Mouse (Mus musculus) hindbrain, embryonic 10.5 days (tissue): Measurements from ENCODE around the gene Wfikkn1. TPM values are rescaled to one million over a fixed set of nuclear protein-coding genes. Genes with fewer than 3 reads are reported as not detected.
"Not testable (repeated sequence)": the region's sequence is repeated elsewhere in the genome, so short reads cannot be mapped to it uniquely, and the experiment has no call there.

Source experiments
- DNase-seq: peaks from one replicate; pipeline ENCODE4 v3.0.0-alpha.2; 2017; ENCODE audit warnings: low spot score
- H3K27ac ChIP-seq: fragments of 300-500 bp; sonication (generic); 2 replicates; pipeline ENCODE4 v1.5.1; 2016; ENCODE audit warnings: mild to moderate bottlenecking, moderate library complexity
- H3K27me3 ChIP-seq: fragments of 300-500 bp; sonication (generic); 2 replicates; pipeline ENCODE4 v1.6.1; 2016; ENCODE audit warnings: mild to moderate bottlenecking; ENCODE audit not compliant: poor library complexity, insufficient read depth, severe bottlenecking
- H3K36me3 ChIP-seq: fragments of 300-500 bp; sonication (generic); 2 replicates; pipeline ENCODE4 v1.6.1; 2016; ENCODE audit warnings: mild to moderate bottlenecking, moderate library complexity
- H3K4me1 ChIP-seq: fragments of 300-500 bp; sonication (generic); replicated peaks from 2 replicates; pipeline ENCODE4 v1.6.1; 2016; ENCODE audit warnings: mild to moderate bottlenecking
- H3K4me3 ChIP-seq: fragments of 300-500 bp; sonication (generic); 2 replicates; pipeline ENCODE4 v1.5.1; 2016; ENCODE audit warnings: mild to moderate bottlenecking, moderate library complexity
- H3K9me3 ChIP-seq: fragments of 300-500 bp; sonication (generic); 2 replicates; pipeline ENCODE4 v1.6.1; 2016; ENCODE audit warnings: mild to moderate bottlenecking, moderate library complexity
- WGBS: fragments of 180-500 bp; shearing (Covaris S2); methylation state at CpG from one replicate; pipeline ENCODE4 v1.1.7; 2016; 5-methylcytosine and 5-hydroxymethylcytosine counted together
- polyA plus RNA-seq: library from polyadenylated mRNA; unstranded; fragments of >200 nt; fragmentation: Nextera tagmentation; extraction: Ambion mirVana; gene quantifications from 2 replicates; pipeline ENCODE4 v1.2.1, GENCODE M21; 2016

Wfikkn1 gene
- polyA plus RNA-seq, 1 experiment from 2014 or later = 5.8 TPM

GRCm38 (mm10) chr17:25873405-25874147, 7.1 kb downstream of the Wfikkn1 start:
- Histone ChIP-seq H3K9me3 (no peaks in the 10 kb centered on the region), H3K36me3 (peaks cover 19% of the 10 kb centered on the region), H3K4me1 (peaks cover 56% of the 10 kb centered on the region), H3K27ac (peak overlapping the region; percentile 92; the same call in 1 of the 2 replicates), H3K27me3 (no peaks in the 10 kb centered on the region), H3K4me3 (peak overlapping the region; percentile 73)
- 75% methylated on average over 11 of the region's 11 CpGs for WGBS
- no peak for DNase-seq

- Histone ChIP-seq H3K9me3 (no peaks in the 10 kb centered on the region), H3K27ac (no peak overlapping the region), H3K27me3 (no peaks in the 10 kb centered on the region), H3K4me3 (no peak overlapping the region), H3K4me1 (peaks cover 56% of the 10 kb centered on the region), H3K36me3 (peaks cover 10% of the 10 kb centered on the region)
- DNase-seq = no peak
- 78% methylated on average over 3 of the region's 3 CpGs for WGBS
Measured at GRCm38 (mm10) chr17:25872676-25873075, 8.0 kb downstream of the Wfikkn1 start.

GRCm38 (mm10) chr17:25871566-25871965, 9.1 kb downstream of the Wfikkn1 start:
- H3K4me3 ChIP-seq, H3K27ac ChIP-seq, H3K27me3 ChIP-seq, H3K36me3 ChIP-seq, DNase-seq, H3K9me3 ChIP-seq: not testable (repeated sequence)
- peaks cover 56% of the 10 kb centered on the region for H3K4me1 ChIP-seq

- WGBS = 84% methylated on average over 2 of the region's 2 CpGs
Measured at GRCm38 (mm10) chr17:25869954-25870353, 10.7 kb downstream of the Wfikkn1 start.

GRCm38 (mm10) chr17:25869498-25869897, 11.2 kb downstream of the Wfikkn1 start:
- Histone ChIP-seq H3K27ac (no peak overlapping the region), H3K36me3 (no peaks in the 10 kb centered on the region), H3K27me3 (0 out of 2 replicates have a peak, but pooled peaks cover 2% of the 10 kb centered on the region), H3K9me3 (no peaks in the 10 kb centered on the region), H3K4me1 (peaks cover 44% of the 10 kb centered on the region), H3K4me3 (no peak overlapping the region)
- DNase-seq = no peak
- WGBS = 91% methylated on average over 8 of the region's 8 CpGs

More at GRCm38 (mm10) chr17:25869954-25870353, 10.7 kb downstream of the Wfikkn1 start:
- Histone ChIP-seq H3K27me3 (0 out of 2 replicates have a peak, but pooled peaks cover 2% of the 10 kb centered on the region), H3K9me3 (no peaks in the 10 kb centered on the region), H3K4me3 (no peak overlapping the region), H3K4me1 (peaks cover 45% of the 10 kb centered on the region), H3K27ac (no peak overlapping the region), H3K36me3 (no peaks in the 10 kb centered on the region)
- DNase-seq = no peak

GRCm38 (mm10) chr17:25868601-25869191, 12.0 kb downstream of the Wfikkn1 start, which contains the start of gene Mcrip2:
TSS of gene Mcrip2 (minus strand) at chr17:25868764.
- H3K27ac ChIP-seq = peak within 1 kb of the TSS; percentile 85
- DNase-seq = peak; percentile 80
- WGBS = under 1% methylated on average over 24 of the region's 24 CpGs

GRCm38 (mm10) chr17:25867836-25868600, 12.6 kb downstream of the Wfikkn1 start:
- Histone ChIP-seq H3K36me3 (no peaks in the 10 kb centered on the region), H3K4me3 (peak overlapping the region; percentile 90), H3K9me3 (no peaks in the 10 kb centered on the region), H3K27me3 (0 out of 2 replicates have a peak, but pooled peaks cover 2% of the 10 kb centered on the region), H3K27ac (peak overlapping the region; percentile 85), H3K4me1 (peaks cover 32% of the 10 kb centered on the region)
- WGBS = 1% methylated on average over 42 of the region's 42 CpGs
- DNase-seq = peak; percentile 66

More at GRCm38 (mm10) chr17:25868601-25869191, 12.0 kb downstream of the Wfikkn1 start, which contains the start of gene Mcrip2:
- no peaks in the 10 kb centered on the region for H3K9me3 ChIP-seq
- no peaks in the 10 kb centered on the region for H3K36me3 ChIP-seq
- H3K4me3 ChIP-seq = peak within 1 kb of the TSS; percentile 90
- H3K27me3 ChIP-seq = 0 out of 2 replicates have a peak, but pooled peaks cover 2% of the 10 kb centered on the region
- H3K4me1 ChIP-seq = peaks cover 36% of the 10 kb centered on the region

- Histone ChIP-seq H3K4me1 (peaks cover 29% of the 10 kb centered on the region), H3K27ac (peak overlapping the region; percentile 85; the same call in 1 of the 2 replicates), H3K36me3 (no peaks in the 10 kb centered on the region), H3K27me3 (0 out of 2 replicates have a peak, but pooled peaks cover 2% of the 10 kb centered on the region), H3K4me3 (peak overlapping the region; percentile 90), H3K9me3 (no peaks in the 10 kb centered on the region)
- no peak for DNase-seq
- WGBS = 17% methylated on average over 7 of the region's 7 CpGs
Measured at GRCm38 (mm10) chr17:25867509-25867835, 13.2 kb downstream of the Wfikkn1 start.

- H3K36me3 ChIP-seq = no peaks in the 10 kb centered on the region
- H3K27me3 ChIP-seq = 0 out of 2 replicates have a peak, but pooled peaks cover 2% of the 10 kb centered on the region
- peaks cover 41% of the 10 kb centered on the region for H3K4me1 ChIP-seq
- H3K27ac ChIP-seq = no peak overlapping the region
- H3K9me3 ChIP-seq = no peaks in the 10 kb centered on the region
- H3K4me3 ChIP-seq = no peak overlapping the region; the same call in 1 of the 2 replicates
- 93% methylated on average over 3 of the region's 3 CpGs for WGBS
- DNase-seq = no peak
Measured at GRCm38 (mm10) chr17:25866172-25866571, 14.5 kb downstream of the Wfikkn1 start.

GRCm38 (mm10) chr17:25865288-25865687, 15.4 kb downstream of the Wfikkn1 start:
- no peaks in the 10 kb centered on the region for H3K36me3 ChIP-seq
- no peak for DNase-seq
- H3K4me1 ChIP-seq = peaks cover 49% of the 10 kb centered on the region
- H3K4me3 ChIP-seq = no peak overlapping the region
- 0 out of 2 replicates have a peak, but pooled peaks cover 2% of the 10 kb centered on the region for H3K27me3 ChIP-seq
- H3K27ac ChIP-seq = no peak overlapping the region
- H3K9me3 ChIP-seq = no peaks in the 10 kb centered on the region
- 89% methylated on average over 11 of the region's 11 CpGs for WGBS

- DNase-seq = no peak
- Histone ChIP-seq H3K36me3 (peaks cover under 1% of the 10 kb centered on the region; the same call in 1 of the 2 replicates), H3K4me1 (peaks cover 58% of the 10 kb centered on the region), H3K27me3 (0 out of 2 replicates have a peak, but pooled peaks cover 2% of the 10 kb centered on the region), H3K27ac (no peak overlapping the region), H3K4me3 (no peak overlapping the region; the same call in 1 of the 2 replicates), H3K9me3 (no peaks in the 10 kb centered on the region)
- 90% methylated on average over 14 of the region's 14 CpGs for WGBS
Measured at GRCm38 (mm10) chr17:25864311-25864710, 16.3 kb downstream of the Wfikkn1 start.

- WGBS = 92% methylated on average over 6 of the region's 6 CpGs
- DNase-seq = no peak
- Histone ChIP-seq H3K27ac (no peak overlapping the region), H3K4me1 (peaks cover 55% of the 10 kb centered on the region), H3K27me3 (0 out of 2 replicates have a peak, but pooled peaks cover 2% of the 10 kb centered on the region), H3K4me3 (no peak overlapping the region), H3K36me3 (peaks cover 7% of the 10 kb centered on the region; the same call in 1 of the 2 replicates), H3K9me3 (no peaks in the 10 kb centered on the region)
Measured at GRCm38 (mm10) chr17:25863681-25864080, 17.0 kb downstream of the Wfikkn1 start.
